ENCODE assay signal across 16 mouse cellular contexts in the genomic region with DNA sequence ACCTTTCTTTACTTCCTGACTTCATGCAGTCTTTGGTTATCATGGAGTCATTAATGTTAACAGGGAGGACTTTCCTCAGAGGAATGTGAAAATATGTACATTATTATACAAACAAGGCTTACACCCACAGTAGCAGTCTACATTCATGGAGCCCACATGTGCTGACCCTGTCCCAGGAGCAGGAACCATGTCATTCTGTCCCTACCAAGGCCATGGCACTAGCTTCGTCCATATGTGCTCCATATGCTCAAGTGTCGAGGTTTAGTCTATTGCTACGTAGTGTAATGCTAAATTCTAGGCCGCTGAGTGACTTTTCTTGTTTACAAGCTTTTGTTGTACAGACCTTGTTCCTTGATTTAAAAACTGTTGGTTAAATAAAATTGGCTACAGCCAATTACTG.
"Had no signal": no experiment of that assay in that cellular context is flagged by ENCODE, and none has a peak within 500 bp of the region (broad histone marks: within the 10 kb centered on the region; RNA-seq: fewer than 3 reads in every experiment).

No protein-coding gene starts in this region.

- DNase-seq: retina, postnatal 1 day; right cerebral cortex, adult 18-20 months; right cerebral cortex, postnatal 14 days; right cerebral cortex, postnatal 25 days; right cerebral cortex, postnatal 4 days; spleen, adult 18-20 months; thymus, adult 18-20 months; thymus, adult 2 months; thymus, postnatal 14 days; thymus, postnatal 25 days; thymus, postnatal 36 days; thymus, postnatal 4 days had no signal

- H3K4me3 ChIP-seq: neural tube, embryonic 13.5 days; neural tube, embryonic 15.5 days; stomach, embryonic 15.5 days had no signal

- H3K9ac ChIP-seq: neural tube, embryonic 13.5 days; neural tube, embryonic 15.5 days; stomach, embryonic 15.5 days had no signal

- H3K27me3 ChIP-seq: neural tube, embryonic 13.5 days; neural tube, embryonic 15.5 days; stomach, embryonic 15.5 days had no signal

- H3K9me3 ChIP-seq: neural tube, embryonic 13.5 days; neural tube, embryonic 15.5 days; stomach, embryonic 15.5 days had no signal

- H3K36me3 ChIP-seq: neural tube, embryonic 13.5 days; neural tube, embryonic 15.5 days; stomach, embryonic 15.5 days had no signal

- H3K27ac ChIP-seq: neural tube, embryonic 13.5 days; neural tube, embryonic 15.5 days; stomach, embryonic 15.5 days; stomach, postnatal 0 days had no signal

- H3K4me2 ChIP-seq: neural tube, embryonic 13.5 days; neural tube, embryonic 15.5 days; stomach, embryonic 15.5 days had no signal
